Mouse (Mus musculus) hindbrain, embryonic 10.5 days (tissue): ENCODE data around the gene Inka1. TPM values are rescaled to one million over a fixed set of nuclear protein-coding genes. Genes with fewer than 3 reads are reported as not detected.

Source experiments
- DNase-seq: peaks from one replicate; pipeline ENCODE4 v3.0.0-alpha.2; 2017; ENCODE audit warnings: low spot score
- H3K27ac ChIP-seq: fragments of 300-500 bp; sonication (generic); 2 replicates; pipeline ENCODE4 v1.5.1; 2016; ENCODE audit warnings: mild to moderate bottlenecking, moderate library complexity
- H3K27me3 ChIP-seq: fragments of 300-500 bp; sonication (generic); 2 replicates; pipeline ENCODE4 v1.6.1; 2016; ENCODE audit warnings: mild to moderate bottlenecking; ENCODE audit not compliant: poor library complexity, insufficient read depth, severe bottlenecking
- H3K36me3 ChIP-seq: fragments of 300-500 bp; sonication (generic); 2 replicates; pipeline ENCODE4 v1.6.1; 2016; ENCODE audit warnings: mild to moderate bottlenecking, moderate library complexity
- H3K4me1 ChIP-seq: fragments of 300-500 bp; sonication (generic); replicated peaks from 2 replicates; pipeline ENCODE4 v1.6.1; 2016; ENCODE audit warnings: mild to moderate bottlenecking
- H3K4me3 ChIP-seq: fragments of 300-500 bp; sonication (generic); 2 replicates; pipeline ENCODE4 v1.5.1; 2016; ENCODE audit warnings: mild to moderate bottlenecking, moderate library complexity
- H3K9me3 ChIP-seq: fragments of 300-500 bp; sonication (generic); 2 replicates; pipeline ENCODE4 v1.6.1; 2016; ENCODE audit warnings: mild to moderate bottlenecking, moderate library complexity
- WGBS: fragments of 180-500 bp; shearing (Covaris S2); methylation state at CpG from one replicate; pipeline ENCODE4 v1.1.7; 2016; 5-methylcytosine and 5-hydroxymethylcytosine counted together
- polyA plus RNA-seq: library from polyadenylated mRNA; unstranded; fragments of >200 nt; fragmentation: Nextera tagmentation; extraction: Ambion mirVana; gene quantifications from 2 replicates; pipeline ENCODE4 v1.2.1, GENCODE M21; 2016

Inka1 gene
- polyA plus RNA-seq, 1 experiment from 2014 or later = 61.0 TPM

DNA sequence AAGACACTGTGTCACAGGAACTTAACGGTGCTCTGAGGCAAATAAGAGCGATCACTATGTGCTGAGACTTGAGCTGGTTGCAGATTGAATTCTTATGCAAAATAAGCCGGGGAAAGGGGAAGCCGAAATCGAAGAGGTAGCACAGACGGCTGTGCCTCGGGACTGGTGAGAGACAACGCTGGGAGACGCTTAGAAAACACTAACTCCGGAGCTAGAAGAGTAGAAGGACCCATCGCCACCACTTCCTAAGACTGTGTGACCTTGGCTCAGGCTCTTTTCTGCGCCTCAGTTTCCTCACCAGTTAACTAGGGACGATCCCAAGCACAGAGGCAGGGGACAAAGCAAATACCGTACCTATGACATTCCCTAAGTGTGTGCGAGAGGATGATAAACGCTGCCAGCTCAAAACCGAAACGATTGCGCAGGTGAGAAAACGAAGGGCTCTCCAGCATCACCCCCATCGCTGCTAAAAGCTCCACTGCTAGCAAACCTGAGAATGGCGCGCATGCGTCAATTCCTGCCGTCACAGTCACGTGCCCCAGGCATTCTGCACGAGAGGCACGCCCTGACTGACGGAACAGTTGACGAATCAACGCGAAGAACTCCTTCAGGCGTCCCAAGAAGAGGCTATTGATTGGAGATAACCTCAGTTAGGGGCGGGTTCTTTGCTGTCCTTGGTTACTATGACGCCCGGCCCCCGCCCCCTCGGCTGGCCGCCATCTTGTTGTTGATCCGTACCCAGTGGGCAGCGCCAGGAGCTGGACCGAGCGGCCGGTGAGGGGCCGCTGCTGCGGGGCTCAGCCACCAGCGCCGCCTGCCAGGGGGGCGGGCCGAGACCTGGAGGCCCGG lies 16.5 kb upstream of the Inka1 start, which contains the start of gene Ip6k1:
TSS of gene Ip6k1 (plus strand) at position 580 of the 849 bp plus-strand sequence.
- peaks cover 8% of the 10 kb centered on the region; the same call in 1 of the 2 replicates for H3K36me3 ChIP-seq
- DNase-seq = peak; percentile 100
- H3K4me3 ChIP-seq = peak within 1 kb of the TSS; percentile 95
- H3K9me3 ChIP-seq = no peaks in the 10 kb centered on the region
- peaks cover 29% of the 10 kb centered on the region for H3K4me1 ChIP-seq
- WGBS = under 1% methylated on average over 51 of the region's 51 CpGs
- no peaks in the 10 kb centered on the region for H3K27me3 ChIP-seq
- peak within 1 kb of the TSS; percentile 98 for H3K27ac ChIP-seq

DNA sequence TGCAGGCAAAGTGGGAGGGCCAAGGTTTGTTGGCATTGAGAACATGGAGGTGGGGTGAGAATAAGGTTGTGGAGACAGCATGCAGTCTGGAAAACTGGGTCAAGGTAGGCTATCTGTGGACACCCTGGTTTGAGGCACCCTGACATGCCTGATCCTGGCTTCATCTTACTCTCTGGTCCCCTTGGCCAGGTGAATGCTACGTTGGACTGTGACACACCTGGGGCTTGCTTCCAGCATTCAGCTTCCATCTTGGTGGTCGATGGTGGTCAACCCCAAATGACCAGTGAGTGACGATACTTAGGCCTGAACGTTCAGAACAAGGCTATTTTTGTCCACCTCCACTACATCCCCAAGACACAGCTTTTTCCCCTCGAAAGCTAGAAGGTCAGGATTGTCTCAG lies 10.4 kb upstream of the Inka1 start, which contains the start of gene Gm20662:
TSS of gene Gm20662 (plus strand) at position 301 of the 400 bp plus-strand sequence.
- WGBS = 88% methylated on average over 5 of the region's 5 CpGs
- no peaks in the 10 kb centered on the region for H3K4me1 ChIP-seq
- DNase-seq = no peak
- no peaks in the 10 kb centered on the region for H3K36me3 ChIP-seq
- H3K27me3 ChIP-seq = no peaks in the 10 kb centered on the region
- H3K9me3 ChIP-seq = no peaks in the 10 kb centered on the region
- no peak within 1 kb of the TSS for H3K27ac ChIP-seq
- H3K4me3 ChIP-seq = no peak within 1 kb of the TSS

- no peaks in the 10 kb centered on the region for H3K9me3 ChIP-seq
- no peaks in the 10 kb centered on the region for H3K27me3 ChIP-seq
- no peak for DNase-seq
- no peaks in the 10 kb centered on the region for H3K36me3 ChIP-seq
- 95% methylated on average over 21 of the region's 21 CpGs for WGBS
- H3K4me3 ChIP-seq = no peak overlapping the region
- H3K4me1 ChIP-seq = no peaks in the 10 kb centered on the region
- no peak overlapping the region for H3K27ac ChIP-seq
Measured at GRCm38 (mm10) chr9:107995513-107995912, 9.8 kb upstream of the Inka1 start.

DNA sequence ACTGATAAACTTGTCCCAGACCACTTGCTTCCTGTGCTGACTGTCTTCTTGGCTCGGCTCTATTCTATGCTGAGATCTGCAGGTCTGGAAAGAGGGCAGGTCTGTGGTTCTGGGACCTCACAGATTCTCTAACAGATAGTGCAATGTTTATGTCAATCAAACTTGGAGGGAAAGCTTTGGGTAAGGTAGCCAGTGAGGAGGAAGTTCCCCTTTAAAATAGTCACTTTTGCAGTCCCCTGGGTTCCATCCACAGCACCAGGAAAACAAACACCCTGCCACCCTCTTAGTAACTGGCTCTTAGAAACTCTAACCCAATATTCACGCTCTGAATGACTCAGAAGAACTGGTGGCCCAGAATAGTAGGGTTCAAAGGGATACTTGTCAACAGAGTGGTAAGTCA lies 8.8 kb upstream of the Inka1 start:
- 78% methylated on average over 2 of the region's 2 CpGs for WGBS
- DNase-seq = no peak
- Histone ChIP-seq H3K27ac (no peak overlapping the region), H3K9me3 (no peaks in the 10 kb centered on the region), H3K4me1 (no peaks in the 10 kb centered on the region), H3K27me3 (no peaks in the 10 kb centered on the region), H3K4me3 (no peak overlapping the region), H3K36me3 (no peaks in the 10 kb centered on the region)

DNA sequence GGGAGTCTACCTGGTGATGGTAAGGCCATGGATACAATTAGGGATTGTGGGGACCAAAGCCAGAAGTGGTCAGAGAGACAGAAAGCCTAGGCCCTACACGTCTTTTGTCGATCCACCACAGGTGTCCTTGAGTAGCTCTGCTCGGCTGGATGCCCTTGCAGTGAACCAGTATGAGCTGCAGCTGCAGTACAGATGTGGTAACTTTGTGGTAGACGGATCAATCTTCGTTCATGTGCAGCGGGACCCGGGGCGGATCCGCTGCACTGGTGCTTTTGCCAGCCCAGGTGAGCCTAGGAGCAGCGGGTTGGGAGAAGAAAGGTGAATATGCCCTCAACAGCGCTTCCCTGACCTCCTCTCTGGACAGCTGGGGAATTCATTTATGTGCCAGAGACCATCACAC lies 7.3 kb upstream of the Inka1 start:
- whole genome bisulfite sequencing = 82% methylated on average over 11 of the region's 11 CpGs
- H3K4me3 ChIP-seq = no peak overlapping the region
- H3K27ac ChIP-seq = no peak overlapping the region

DNA sequence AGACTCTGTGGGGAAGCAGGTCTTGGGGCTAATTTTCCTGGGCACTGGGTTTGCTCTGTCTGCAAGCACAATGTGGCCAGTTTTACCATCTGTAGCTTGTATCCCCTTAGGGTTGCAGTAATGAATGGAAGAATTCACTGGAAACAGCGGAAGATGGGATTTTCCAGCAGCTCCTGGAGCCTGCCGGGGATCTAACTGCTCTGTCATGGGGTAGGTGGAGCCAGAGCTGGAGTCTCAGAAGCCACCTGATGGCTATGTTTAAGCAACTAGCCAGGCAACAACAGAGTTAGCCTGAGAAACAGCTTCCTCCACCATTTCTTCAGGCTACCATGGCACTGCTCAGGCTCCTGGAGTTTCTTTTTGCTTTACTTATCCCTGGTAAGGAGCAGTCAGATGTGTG lies 6.5 kb upstream of the Inka1 start, which contains the start of gene Cdhr4:
TSS of gene Cdhr4 (plus strand) at position 301 of the 400 bp plus-strand sequence.
- Histone ChIP-seq H3K27ac (no peak within 1 kb of the TSS), H3K9me3 (no peaks in the 10 kb centered on the region), H3K36me3 (no peaks in the 10 kb centered on the region), H3K4me1 (peaks cover 5% of the 10 kb centered on the region; the same call in 1 of the 2 replicates), H3K27me3 (no peaks in the 10 kb centered on the region; the same call in 1 of the 2 replicates), H3K4me3 (no peak within 1 kb of the TSS)
- WGBS = 73% methylated on average over 2 of the region's 2 CpGs
- no peak for DNase-seq

More for the DNA sequence above, 7.3 kb upstream of the Inka1 start:
- Histone ChIP-seq H3K4me1 (peaks cover 5% of the 10 kb centered on the region; the same call in 1 of the 2 replicates), H3K27me3 (no peaks in the 10 kb centered on the region), H3K9me3 (no peaks in the 10 kb centered on the region), H3K36me3 (no peaks in the 10 kb centered on the region)
- DNase-seq = no peak

DNA sequence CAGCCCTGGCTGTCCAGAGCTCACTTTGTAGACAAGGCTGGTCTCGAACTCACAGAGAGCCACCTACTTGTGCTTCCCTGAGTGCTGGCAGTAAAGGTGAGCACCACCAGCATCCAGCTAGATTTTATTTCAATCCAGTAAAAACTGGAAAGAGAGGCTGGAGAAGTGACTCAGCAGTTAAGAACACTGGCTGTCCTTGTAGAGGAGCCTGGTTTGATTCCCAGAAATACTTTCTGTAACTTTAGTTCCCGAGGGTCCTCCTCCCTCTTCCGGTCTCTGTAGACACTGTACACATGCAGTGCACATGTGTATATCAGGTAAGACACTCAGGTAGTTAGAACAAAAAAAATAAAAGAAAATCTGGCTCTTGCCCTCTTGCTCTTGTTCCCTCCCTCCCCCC lies 2.3 kb upstream of the Inka1 start:
- peaks cover 43% of the 10 kb centered on the region for H3K4me1 ChIP-seq
- WGBS = 70% methylated on average over 3 of the region's 3 CpGs

GRCm38 (mm10) chr9:107986376-107986775 lies 697 bp upstream of the Inka1 start:
- Histone ChIP-seq H3K4me3 (peak overlapping the region; percentile 72), H3K4me1 (peaks cover 59% of the 10 kb centered on the region), H3K27me3 (peaks cover 24% of the 10 kb centered on the region), H3K36me3 (no peaks in the 10 kb centered on the region), H3K9me3 (no peaks in the 10 kb centered on the region), H3K27ac (0 out of 2 replicates have a peak overlapping the region, but pooled peaks have one; percentile 88)
- peak; percentile 87 for DNase-seq
- 6% methylated on average over 18 of the region's 18 CpGs for WGBS

More for the DNA sequence above, 2.3 kb upstream of the Inka1 start:
- no peak for DNase-seq
- H3K27me3 ChIP-seq = peaks cover 24% of the 10 kb centered on the region
- H3K4me3 ChIP-seq = no peak overlapping the region
- H3K27ac ChIP-seq = no peak overlapping the region
- H3K9me3 ChIP-seq = no peaks in the 10 kb centered on the region
- H3K36me3 ChIP-seq = no peaks in the 10 kb centered on the region

DNA sequence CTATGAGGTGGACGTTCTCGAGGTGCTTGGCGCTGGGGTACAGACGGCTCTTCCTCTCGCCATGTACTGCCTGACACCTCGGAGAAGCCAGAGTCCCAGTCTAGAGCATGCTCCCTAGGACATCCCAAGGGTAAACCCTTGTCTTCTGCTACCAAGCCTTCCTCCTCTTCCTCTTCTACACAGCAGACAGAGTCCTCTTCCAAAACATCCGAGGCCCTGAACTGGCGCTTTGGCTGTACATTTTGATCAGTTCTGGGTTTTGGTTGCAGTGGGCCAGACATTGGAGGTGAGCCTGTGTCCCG lies 974 bp downstream of the Inka1 start:
- Histone ChIP-seq H3K27ac (peak overlapping the region; percentile 88), H3K9me3 (no peaks in the 10 kb centered on the region), H3K4me1 (peaks cover 72% of the 10 kb centered on the region), H3K27me3 (peaks cover 24% of the 10 kb centered on the region), H3K4me3 (peak overlapping the region; percentile 72), H3K36me3 (no peaks in the 10 kb centered on the region)
- 57% methylated on average over 9 of the region's 9 CpGs for WGBS
- no peak for DNase-seq

DNA sequence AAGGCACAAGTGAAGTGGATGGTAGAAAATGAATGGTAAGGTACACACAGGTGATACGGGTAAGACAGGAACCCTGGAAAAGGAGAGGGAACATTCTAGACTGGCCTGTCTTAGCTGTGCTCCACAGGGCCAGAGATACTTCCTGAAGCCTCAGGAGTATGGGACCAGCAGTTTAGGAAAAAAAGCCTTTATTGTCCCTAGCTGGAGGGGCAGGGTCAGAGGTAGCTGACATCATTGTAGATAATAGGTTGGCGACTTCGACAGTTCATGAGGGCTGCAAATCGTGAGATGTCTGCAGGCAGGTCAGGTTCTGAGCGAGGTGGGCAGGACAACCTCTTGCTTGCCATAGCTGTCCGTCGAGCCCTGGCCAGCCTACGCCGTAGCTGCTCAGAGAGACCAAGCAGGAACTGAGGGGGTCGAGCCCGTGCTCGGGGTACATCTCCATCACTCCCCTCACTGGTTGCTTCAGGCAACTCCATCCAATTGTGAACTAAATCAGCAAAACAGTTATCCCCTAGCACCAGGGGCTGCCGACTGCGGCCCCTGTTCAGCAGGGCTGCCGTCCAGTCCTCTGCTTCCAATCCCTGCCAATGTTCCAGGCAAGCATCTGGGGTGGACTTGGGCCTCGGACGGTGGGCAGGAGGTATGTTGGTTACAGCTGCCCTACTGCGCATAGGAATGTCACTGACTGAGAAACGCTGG lies 1.5 kb downstream of the Inka1 start:
- Histone ChIP-seq H3K4me1 (peaks cover 73% of the 10 kb centered on the region), H3K4me3 (peak overlapping the region; percentile 72), H3K9me3 (no peaks in the 10 kb centered on the region), H3K27ac (peak overlapping the region; percentile 88), H3K27me3 (peaks cover 24% of the 10 kb centered on the region), H3K36me3 (no peaks in the 10 kb centered on the region)
- WGBS = 63% methylated on average over 19 of the region's 19 CpGs
- no peak for DNase-seq

GRCm38 (mm10) chr9:107983421-107983890 lies 2.2 kb downstream of the Inka1 start:
- peak; percentile 75 for DNase-seq
- Histone ChIP-seq H3K4me1 (peaks cover 72% of the 10 kb centered on the region), H3K9me3 (no peaks in the 10 kb centered on the region), H3K27ac (peak overlapping the region; percentile 88), H3K36me3 (no peaks in the 10 kb centered on the region), H3K4me3 (peak overlapping the region; percentile 72), H3K27me3 (peaks cover 24% of the 10 kb centered on the region)
- 38% methylated on average over 4 of the region's 4 CpGs for WGBS

DNA sequence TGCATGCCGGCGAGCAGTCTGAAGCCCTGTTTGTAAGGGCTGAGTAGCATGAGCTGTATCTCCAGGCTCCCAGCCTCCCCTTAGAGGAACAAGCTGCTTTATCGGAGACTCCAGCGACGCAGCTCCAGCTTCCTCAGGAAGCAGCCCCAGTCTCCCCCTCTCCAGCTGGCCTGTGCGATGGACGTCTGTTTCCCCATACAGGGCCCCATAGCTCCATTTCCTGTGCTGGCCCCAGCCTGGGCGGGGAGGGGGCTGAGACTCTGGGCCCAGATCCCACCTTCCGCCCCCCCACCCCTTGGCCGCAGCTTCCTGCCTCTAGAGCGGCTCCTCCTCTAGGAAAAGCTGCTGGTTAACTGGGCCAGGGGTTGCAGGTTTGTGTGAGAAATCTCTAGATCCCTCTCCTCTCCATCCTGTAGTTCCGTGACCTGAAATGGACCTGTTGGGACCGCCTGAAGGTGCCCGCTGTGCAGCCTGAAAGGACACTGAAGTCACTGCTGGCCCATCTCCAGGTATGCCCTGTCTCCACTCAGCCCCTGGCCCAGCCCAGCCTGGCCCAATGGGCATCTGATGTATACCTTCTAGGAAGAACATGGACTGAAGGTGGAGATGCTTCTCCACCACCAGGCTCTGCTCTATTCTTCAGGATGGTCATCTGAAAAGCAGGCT lies 2.9 kb downstream of the Inka1 start, which contains the start of gene Gm20661:
TSS of gene Gm20661 (plus strand) at position 378 of the 666 bp plus-strand sequence.
- WGBS = 47% methylated on average over 14 of the region's 14 CpGs
- Histone ChIP-seq H3K36me3 (no peaks in the 10 kb centered on the region), H3K4me3 (peak within 1 kb of the TSS; percentile 72), H3K9me3 (no peaks in the 10 kb centered on the region), H3K27ac (peak within 1 kb of the TSS; percentile 88), H3K4me1 (peaks cover 68% of the 10 kb centered on the region), H3K27me3 (peaks cover 24% of the 10 kb centered on the region)
- peak; percentile 77 for DNase-seq
